Mouse (Mus musculus): ENCODE results near the gene Fgf10. TPM values are rescaled to one million over a fixed set of nuclear protein-coding genes. Genes with fewer than 3 reads are reported as not detected.

Fgf10 gene
- polyA plus RNA-seq (2012; rRNA removed), result 3.0 and 3.4 TPM in 2 replicates

DNA sequence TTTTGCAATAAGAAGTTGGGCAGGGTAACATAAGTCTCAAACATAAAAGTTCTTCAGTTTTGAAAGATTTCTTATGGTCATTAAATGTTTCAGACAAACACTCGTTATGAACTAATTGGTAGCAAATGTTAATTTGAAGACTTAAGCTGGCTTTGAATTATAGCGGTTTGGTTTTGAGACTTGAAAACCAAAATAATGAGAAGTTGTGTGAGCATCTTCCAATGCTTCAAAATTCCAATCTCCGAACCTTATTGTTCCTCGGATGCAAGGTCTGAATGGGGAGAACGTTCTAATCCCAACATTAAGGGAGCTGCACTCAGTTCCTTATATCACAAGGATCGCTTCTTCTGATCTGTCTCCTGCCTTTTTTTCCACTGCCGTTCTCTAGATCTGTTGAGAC is at the start of gene Fgf10:
Gene Fgf10 (plus strand): TSS at position 301 of the 400 bp plus-strand sequence.
- DNase-seq (ENCODE audit: extremely low spot score in 1 of 2, low spot score in 1 of 2), result no peak

DNA sequence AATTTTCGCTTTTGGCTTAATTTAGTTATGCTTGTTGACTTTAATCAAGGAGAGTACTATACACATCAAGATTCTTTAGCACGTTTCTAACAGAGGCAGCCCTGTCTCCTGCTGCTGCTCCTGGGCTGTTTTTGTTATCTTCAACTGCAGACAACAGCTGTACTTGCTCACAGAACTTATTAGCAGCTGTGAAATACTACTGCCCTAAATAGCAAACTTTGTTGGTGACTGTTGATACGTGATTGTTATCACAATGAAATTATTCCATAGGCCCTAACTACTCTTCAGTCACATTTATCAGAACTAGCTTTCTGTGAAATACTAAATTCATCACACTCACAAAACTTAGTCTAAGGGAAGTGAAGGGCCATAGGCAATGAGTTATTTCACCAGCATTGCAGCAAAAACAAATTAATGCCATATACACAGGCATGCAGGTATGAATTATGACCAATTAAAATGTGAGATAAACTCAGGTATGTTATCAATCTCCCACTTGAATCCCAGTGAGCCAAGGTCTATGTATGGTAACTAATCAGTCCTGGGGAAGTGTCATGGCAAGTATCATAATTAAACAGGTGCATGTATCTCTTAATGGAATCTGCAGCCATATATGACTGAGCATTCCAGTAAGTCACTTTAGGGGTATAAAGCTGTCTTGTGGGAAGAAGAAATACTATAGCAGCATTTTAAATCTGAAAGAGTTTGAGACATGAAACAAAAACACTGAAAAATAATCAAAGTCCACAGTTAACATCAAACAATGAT is 39.7 kb upstream of the Fgf10 start:
- no peak for DNase-seq (ENCODE audit: extremely low spot score in 1 of 2, low spot score in 1 of 2)

GRCm38 (mm10) chr13:118631500-118631899 is 38.1 kb upstream of the Fgf10 start:
- no peak for DNase-seq (ENCODE audit: extremely low spot score in 1 of 2, low spot score in 1 of 2)

DNA sequence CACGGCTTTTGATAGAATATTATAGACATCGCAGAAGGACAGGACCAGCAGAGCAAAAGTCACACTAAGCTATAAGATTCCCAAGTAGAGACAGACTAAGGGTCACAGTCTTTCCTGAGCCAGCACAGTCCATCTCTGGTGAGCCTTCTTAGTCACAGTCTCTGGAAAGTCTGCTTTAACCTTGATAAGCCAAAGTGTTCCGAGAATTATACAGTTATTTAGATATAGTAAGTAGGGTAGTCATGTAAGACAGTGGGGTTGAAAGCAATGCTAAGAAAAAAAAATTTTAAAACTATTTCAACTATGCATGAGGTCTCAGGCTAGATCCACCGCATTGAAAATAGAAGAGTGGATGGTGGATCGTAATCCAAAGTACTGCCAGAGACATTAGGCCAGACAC is 33.5 kb upstream of the Fgf10 start:
- DNase-seq (ENCODE audit: extremely low spot score in 1 of 2, low spot score in 1 of 2), result no peak

DNA sequence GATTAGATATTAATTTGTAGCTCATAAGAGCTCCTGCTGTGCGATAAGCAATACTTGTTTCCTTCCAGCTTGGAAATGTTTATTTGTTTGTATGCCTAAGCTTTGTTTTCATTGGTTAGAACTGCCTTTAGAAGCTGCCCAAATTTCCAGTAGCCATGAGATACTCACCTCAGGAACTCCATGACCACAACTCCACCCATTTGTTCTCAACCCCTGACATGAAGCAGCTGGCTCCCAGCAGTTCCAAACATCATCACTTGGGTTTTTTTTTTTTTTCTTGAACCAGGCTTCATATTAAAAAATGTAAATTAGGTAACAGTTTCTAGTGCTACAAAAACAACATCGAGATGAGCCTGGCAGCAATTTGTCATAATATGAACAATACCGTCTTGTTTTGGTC is 27.0 kb upstream of the Fgf10 start:
- DNase-seq (ENCODE audit: extremely low spot score in 1 of 2, low spot score in 1 of 2), result no peak

- no peak for DNase-seq (ENCODE audit: extremely low spot score in 1 of 2, low spot score in 1 of 2)
These were observed 26.5 kb upstream of the Fgf10 start for GRCm38 (mm10) chr13:118643138-118643537.

DNA sequence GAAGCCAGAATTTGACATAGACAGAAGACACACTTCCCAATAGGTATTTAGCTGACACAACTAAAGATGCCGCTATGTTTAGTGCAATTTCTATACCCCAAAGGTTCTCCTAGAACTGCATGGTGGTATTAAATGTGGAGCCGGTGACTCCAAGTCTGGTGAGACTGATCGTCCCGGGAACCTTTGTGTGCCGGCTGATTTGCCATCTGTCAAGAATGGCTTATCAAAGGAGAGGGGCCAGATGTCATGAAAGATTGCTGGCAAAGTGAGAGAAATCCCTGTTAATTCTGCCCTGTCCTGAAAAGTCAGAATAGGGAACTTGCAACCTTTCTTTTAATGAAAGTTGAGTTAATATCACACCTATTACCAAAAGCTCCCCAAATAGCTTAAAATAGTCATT is 12.6 kb upstream of the Fgf10 start:
- no peak for DNase-seq (ENCODE audit: extremely low spot score in 1 of 2, low spot score in 1 of 2)

DNA sequence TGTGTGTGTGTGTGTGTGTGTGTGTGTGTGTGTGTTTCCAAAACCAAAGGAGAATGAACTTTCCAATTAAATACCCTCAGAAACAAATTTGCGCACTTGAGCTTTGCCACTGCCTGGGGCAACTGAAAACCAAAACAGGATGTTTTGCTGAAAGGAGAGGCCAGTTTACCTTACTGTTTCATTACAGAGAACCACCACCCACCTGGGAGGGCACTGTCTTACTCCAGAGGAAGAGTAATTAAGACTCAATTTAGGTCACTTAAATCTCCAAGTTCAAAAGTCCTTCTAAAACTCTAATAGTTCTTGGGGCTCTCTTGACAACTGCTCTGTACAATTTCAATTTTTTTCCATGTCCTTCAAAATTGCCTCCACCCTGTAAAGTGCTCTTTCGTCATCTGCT is 11.6 kb upstream of the Fgf10 start:
- DNase-seq (ENCODE audit: extremely low spot score in 1 of 2, low spot score in 1 of 2), result no peak

DNA sequence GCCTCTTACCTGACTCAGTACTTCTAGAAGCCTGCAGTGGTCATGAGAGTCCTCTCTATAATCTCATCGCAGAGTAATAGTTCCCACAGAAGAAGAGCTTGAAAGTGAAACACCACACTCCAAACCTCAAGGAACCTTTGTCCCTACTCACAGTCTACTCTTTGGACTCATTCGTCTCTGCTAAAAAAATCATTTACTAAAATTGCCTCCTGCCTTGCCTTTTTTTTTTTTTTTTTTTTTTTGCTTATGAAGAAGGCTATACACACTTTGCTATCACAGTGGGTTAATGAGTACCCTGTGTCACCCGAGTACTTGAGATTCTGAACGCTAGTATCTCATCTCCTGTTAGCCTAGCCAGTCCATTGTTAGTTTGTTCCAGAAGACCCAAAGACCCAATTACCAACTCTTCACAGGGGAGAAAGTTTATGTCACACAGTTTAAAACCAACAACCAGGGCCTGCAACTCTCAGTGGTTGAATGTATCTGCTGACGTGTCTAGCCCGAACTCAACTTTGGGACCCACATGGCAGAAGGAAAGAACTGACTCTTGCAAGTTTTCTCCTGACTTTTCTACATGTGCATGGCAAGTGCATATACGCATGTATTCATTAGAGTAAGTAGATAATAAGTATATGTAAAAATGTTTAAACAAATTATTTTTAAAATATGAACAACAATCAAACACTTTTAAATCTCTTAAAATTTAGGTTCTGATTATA is 10.8 kb upstream of the Fgf10 start:
- no peak for DNase-seq (ENCODE audit: extremely low spot score in 1 of 2, low spot score in 1 of 2)

- DNase-seq (ENCODE audit: extremely low spot score in 1 of 2, low spot score in 1 of 2), result no peak
These were observed 7.9 kb upstream of the Fgf10 start for GRCm38 (mm10) chr13:118661664-118662063.

- no peak for DNase-seq (ENCODE audit: extremely low spot score in 1 of 2, low spot score in 1 of 2)
These were observed 4.7 kb upstream of the Fgf10 start for GRCm38 (mm10) chr13:118664901-118665300.

DNA sequence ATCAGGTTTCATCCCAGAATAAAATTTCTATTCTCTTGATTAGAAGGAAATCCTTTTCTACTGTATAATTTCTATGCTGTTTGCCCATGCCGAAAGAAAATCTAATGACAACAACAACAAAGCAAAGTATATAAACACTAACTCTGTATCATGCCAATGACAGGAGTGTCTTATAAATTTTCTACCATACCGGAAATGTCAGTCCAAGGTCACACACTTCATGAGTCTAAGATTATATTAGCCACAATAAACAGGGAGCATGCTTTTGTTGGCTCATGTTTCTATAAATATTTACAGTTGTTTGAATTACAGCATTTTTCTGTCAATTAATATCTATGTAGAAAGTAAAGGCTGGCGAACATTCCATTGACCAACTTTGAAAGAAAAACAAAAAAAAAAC is 9.6 kb downstream of the Fgf10 start:
- no peak for DNase-seq (ENCODE audit: extremely low spot score in 1 of 2, low spot score in 1 of 2)

DNA sequence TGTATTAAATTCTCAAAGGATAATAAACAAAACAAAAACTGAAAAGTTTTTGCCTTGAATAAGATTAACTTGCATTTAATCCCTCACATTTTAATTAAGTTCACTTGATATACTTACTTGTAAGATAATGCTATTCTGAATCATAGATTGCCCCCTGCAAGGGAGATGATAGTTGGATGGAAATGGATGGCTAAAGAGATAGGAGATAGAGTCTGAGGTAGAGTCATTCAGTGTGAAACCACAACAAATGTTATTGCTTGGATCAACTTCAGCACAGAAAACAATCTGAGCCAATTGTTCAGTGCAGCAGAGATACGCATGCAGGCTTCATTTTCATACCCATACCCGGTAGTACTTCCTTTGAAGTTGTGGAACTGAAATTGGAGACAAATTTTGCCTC is 23.5 kb downstream of the Fgf10 start:
- DNase-seq (ENCODE audit: extremely low spot score in 1 of 2, low spot score in 1 of 2), result no peak

GRCm38 (mm10) chr13:118695103-118695502 is 25.5 kb downstream of the Fgf10 start:
- no peak for DNase-seq (ENCODE audit: extremely low spot score in 1 of 2, low spot score in 1 of 2)

DNA sequence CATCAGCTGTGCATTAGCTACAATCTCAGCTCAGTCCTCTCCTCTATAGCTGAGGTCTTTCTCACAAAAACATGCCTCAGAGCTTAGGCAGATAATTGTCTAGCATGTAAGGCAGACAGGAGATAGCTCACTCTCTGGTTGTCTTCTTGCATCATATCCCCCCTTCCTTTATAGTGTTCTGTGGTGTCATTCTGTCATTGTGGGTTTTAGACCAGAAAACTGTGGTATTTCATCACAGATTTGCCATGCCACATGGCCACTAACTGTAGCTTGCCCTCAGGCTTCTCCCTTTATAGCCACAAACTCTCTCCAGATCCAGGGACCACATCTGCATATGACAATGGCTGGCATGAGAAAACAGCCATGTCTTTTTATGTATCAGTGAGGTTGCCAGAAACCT is 34.1 kb downstream of the Fgf10 start:
- DNase-seq (ENCODE audit: extremely low spot score in 1 of 2, low spot score in 1 of 2), result no peak

DNA sequence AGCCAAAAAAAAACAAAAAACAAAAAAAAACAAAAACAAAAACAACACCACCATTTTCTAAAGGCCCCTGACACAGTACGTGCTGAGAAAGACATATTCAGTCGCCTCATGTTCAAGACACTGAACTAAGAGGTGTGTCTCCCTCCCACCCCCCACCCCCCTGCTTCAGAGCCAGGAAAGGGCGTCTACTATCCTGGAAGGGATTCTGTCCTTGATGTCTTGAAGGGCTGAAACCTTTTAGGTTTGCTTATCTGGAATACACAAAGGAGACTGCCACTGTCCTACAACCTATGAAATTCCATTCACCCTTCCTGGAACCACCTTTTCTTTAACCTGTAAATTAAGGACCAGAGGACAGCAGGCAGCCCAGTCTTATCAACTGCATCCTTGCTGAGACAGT is 36.1 kb downstream of the Fgf10 start:
- no peak for DNase-seq (ENCODE audit: extremely low spot score in 1 of 2, low spot score in 1 of 2)

DNA sequence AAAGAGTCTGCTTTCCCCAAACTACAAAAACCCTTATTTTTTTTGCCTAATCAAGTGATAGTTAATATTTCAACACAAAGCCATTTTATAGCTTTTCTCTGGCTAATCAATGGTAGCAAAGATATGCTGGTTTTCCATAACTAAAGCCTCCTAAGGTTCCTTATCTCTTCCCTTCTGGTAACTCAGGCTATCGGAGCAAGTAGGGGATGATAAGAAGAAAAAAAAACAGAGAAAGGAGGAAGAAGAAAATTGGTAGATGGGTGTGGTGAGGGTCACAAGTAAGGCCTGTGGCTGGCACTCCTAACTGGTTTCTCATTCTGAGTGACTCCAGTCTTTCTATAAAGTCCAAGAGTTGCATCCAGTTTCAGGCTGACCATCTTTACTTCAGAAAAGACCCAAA is 40.3 kb downstream of the Fgf10 start:
- DNase-seq (ENCODE audit: extremely low spot score in 1 of 2, low spot score in 1 of 2), result no peak

DNA sequence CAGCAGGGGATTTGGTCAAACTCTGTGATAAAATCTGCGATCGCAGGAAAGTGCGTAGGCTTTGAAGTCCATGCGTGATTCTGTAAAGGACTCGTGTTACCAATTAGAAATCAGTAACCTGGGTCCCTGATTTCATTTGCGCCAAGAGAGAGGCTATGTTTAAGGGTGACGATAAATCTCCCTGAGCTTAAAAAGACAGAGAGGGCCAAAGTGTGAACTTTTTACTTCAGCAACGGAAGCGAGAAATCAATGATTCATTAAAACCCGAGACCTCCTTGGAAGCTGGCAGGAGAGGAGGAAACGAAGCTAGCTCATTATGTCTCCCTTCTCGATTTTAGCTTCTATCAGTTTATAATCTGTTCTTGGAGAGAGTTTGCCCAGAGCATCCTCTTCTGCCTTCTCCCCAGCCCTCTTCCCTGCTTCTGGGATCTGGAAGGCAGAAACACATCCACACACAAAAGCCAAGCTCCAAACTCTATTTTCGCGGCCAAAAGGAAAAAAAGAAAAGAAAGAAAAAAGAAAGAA is 44.1 kb downstream of the Fgf10 start:
- DNase-seq (ENCODE audit: extremely low spot score in 1 of 2, low spot score in 1 of 2), result no peak

GRCm38 (mm10) chr13:118714284-118715065 is 44.9 kb downstream of the Fgf10 start:
- peak in 1 of 2 experiments; percentile 12 for DNase-seq (ENCODE audit: extremely low spot score in 1 of 2, low spot score in 1 of 2)

GRCm38 (mm10) chr13:118715066-118716018 is 45.8 kb downstream of the Fgf10 start:
- no peak for DNase-seq (ENCODE audit: extremely low spot score in 1 of 2, low spot score in 1 of 2)

All from frontal cortex, adult 2 months (tissue).